Mouse (Mus musculus) kidney, adult 8-10 months (tissue): ENCODE data around the gene Rbm4b.
"Not testable (repeated sequence)": the region's sequence is repeated elsewhere in the genome, so short reads cannot be mapped to it uniquely, and the experiment has no call there.

Experiments used
- DNase-seq, 2 experiments: peaks; one replicate each; pipeline ENCODE4 v3.0.0; 2022

The Rbm4b gene

DNA sequence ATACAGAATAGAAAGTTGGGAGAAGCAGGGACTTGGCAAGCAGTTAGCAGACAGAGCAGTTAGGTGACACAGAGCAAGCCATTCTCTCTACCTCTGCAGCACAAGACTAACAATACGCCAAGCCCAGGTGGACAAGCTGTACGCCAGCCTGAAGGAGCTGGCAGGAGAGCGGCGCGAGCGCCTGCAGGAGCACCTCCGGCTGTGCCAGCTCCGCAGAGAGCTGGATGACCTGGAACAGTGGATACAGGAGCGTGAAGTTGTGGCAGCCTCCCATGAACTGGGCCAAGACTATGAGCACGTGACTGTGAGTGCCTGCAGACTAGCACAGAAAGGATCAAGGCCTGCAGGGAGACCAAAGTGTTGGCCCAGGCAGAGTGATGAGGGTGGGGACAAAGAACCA lies 10.6 kb upstream of the Rbm4b start:
- DNase-seq: peak in 1 of 2 experiments; percentile 26

- DNase-seq: no peak
These were observed 9.7 kb upstream of the Rbm4b start for GRCm38 (mm10) chr19:4746611-4747010.

GRCm38 (mm10) chr19:4747631-4748312 lies 8.5 kb upstream of the Rbm4b start:
- DNase-seq: no peak

DNA sequence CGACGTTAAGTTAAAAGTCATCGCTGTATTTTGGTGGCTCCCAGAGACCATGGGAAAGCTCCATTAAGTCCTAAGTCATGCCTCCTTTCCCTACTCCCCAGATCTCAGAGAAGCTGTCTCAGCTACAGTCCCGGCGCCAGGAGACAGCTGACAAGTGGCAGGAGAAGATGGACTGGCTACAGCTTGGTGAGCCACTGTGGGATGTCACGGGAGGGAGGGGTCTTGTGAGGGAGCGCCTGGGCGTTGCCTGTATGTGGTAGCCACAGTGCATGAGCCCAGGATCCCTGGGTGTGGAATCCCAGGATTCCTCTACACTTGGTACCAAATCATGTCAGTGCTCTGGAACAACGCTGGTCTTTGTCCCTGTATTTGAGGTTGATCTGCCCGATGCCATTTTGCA lies 7.8 kb upstream of the Rbm4b start:
- no peak for DNase-seq

- DNase-seq: no peak
These were observed 6.3 kb upstream of the Rbm4b start for GRCm38 (mm10) chr19:4749975-4750374.

- peak; percentile 88 to 93 for DNase-seq
These were observed 618 bp upstream of the Rbm4b start for GRCm38 (mm10) chr19:4755565-4756192.

DNA sequence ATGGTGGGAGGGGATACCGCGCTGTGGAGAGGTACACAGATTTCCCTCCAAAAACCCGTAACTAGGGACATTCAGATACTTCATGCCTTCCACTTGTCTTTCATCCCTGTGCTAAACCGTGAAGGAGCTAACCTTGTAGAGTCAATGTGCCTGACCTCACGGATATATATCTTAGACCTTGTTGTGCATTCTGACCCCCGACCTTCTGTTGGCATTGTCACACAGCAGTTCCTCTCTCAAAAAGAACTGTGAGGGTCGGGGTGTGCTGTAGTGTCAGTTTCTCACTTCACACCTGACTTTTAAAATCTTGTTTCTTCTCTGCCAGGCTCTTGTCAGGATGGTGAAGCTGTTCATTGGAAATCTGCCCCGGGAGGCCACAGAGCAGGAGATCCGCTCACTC lies 624 bp downstream of the Rbm4b start:
- DNase-seq: peak in 1 of 2 experiments; percentile 20

DNA sequence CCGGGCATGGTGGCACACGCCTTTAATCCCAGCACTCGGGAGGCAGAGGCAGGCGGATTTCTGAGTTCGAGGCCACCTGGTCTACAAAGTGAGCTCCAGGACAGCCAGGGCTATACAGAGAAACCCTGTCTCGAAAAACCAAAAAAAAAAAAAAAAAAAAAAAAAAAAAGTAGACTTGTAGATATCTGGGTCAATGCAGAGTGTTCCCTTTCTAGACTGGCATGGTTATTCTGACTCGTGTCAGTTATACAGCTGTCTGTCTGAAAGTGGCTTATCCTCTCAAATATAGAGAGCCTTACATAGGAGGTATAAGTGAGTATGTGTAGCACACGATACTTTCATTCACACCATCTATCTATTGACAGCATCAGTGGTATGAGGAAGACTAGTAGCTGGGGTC lies 4.2 kb downstream of the Rbm4b start:
- DNase-seq: not testable (repeated sequence)

DNA sequence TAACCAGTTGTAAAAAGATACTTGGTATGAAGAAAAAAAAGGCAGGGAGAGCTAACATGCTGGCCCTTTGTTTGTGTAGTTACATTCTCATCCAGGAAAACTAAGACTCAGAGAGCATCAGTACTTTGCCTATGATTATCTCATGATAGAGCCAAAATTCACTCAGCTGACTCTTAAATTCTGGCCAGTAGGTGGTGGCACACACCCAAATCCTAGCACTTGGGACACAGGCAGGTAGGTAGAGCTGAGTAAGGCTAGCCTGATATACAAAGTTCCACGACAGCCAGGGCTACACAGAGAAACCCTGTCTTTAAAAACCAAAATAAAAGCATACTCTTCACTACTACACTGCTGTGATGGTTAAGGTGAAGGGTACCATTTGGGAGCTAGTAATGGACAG lies 6.6 kb downstream of the Rbm4b start:
- peak; percentile 27 to 53 for DNase-seq

DNA sequence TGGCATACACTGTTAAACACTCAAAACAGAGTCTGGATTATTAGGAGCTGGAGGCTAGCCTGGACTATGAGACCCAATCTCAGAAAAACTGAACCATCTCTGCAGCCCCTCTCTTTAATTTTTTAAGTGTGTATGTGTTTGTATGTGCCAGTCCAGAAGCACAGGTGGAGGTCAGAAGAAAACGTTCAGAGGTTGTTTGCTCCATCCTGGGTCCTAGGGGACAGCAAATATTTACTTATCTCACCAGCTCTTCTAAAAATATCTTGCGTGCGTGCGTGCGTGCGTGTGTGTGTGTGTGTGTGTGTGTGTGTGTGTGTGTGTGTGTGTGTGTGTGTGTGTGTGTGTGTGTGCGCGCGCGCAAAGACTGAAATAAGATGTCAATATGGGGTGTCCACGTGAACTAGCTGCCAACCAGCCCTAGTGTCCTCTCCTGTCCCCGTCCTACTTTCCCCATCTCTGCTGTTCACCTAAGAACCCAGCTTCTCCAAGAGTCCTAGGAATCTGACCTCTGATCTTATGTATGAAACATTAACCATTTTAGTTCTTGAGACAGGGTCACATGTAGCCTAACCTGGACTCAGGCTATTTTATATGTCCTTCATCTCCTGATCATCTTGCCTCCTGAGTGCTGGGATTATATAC lies 11.3 kb downstream of the Rbm4b start:
- DNase-seq: peak; percentile 23 to 56

- no peak for DNase-seq
These were observed 16.5 kb downstream of the Rbm4b start for GRCm38 (mm10) chr19:4772785-4773184.

GRCm38 (mm10) chr19:4782891-4783290 lies 26.6 kb downstream of the Rbm4b start:
- peak in 1 of 2 experiments; percentile 38 for DNase-seq

DNA sequence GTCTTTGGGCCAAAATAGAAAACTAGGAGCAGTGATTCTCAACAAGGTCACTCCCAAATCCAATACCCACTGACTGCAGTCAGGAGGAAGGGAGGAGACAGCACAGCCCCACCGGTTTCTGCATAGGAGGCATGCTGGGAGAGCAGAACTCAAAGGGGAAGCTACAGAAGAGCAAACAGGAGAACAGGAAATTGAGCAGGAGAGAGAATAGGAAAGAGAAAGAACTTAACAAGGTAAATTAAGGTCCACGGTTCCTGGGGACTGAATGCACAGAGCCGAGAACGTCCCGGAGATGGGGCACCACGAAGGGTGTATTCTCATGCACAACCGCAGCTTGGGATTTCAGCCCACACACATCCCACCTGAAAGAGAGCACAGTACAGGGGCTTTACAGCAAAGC lies 28.9 kb downstream of the Rbm4b start:
- DNase-seq: no peak

DNA sequence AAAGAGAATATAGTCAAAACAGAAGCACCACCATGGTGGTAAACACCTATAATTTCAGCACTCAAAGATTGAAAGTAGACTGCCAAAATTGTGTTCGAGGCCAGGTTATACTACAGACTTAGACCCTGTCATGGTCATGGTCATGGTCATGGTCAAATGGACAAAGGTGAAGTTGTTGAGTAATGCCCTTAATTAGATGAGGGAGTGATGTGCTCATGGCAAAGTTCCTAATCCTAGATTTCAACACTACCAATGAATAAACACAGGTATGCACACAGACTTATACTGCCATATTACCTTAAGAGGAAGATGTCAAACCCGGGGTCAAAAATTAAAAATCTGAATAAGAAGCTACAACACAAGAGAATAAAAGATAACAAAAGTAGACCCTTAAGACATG lies 30.0 kb downstream of the Rbm4b start:
- no peak for DNase-seq

- DNase-seq: no peak
These were observed 37.1 kb downstream of the Rbm4b start for GRCm38 (mm10) chr19:4793281-4793830.

GRCm38 (mm10) chr19:4793831-4794422 lies 37.6 kb downstream of the Rbm4b start, which contains the start of gene Rbm4:
Gene Rbm4 (minus strand): TSS chr19:4793901.
- DNase-seq: peak; percentile 99

GRCm38 (mm10) chr19:4795929-4796328 lies 39.6 kb downstream of the Rbm4b start:
- DNase-seq: no peak

- no peak for DNase-seq
These were observed 41.5 kb downstream of the Rbm4b start for GRCm38 (mm10) chr19:4797846-4798245.

GRCm38 (mm10) chr19:4799083-4799482 lies 42.8 kb downstream of the Rbm4b start:
- DNase-seq: no peak

GRCm38 (mm10) chr19:4802691-4803091 lies 46.4 kb downstream of the Rbm4b start:
- no peak for DNase-seq

DNA sequence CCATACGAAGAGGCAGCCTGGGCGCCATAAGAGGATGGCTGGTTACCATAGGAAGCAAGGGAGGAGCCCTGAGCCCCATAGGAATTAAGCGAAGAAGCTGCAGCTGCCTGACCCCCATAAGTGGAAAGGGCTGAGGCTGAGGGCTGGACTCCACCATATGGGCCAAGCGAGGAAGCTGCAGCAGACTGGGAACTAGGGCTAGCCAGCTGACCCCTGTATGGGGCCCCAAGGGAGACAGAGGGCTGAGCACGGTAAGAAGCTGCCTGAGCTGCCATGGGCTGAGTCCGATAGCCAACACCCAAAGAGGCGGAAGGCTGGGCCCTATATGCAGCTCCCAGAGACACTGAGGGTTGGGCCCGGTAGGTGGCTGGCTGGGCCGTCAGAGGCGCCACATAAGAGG lies 47.0 kb downstream of the Rbm4b start:
- no peak for DNase-seq

DNA sequence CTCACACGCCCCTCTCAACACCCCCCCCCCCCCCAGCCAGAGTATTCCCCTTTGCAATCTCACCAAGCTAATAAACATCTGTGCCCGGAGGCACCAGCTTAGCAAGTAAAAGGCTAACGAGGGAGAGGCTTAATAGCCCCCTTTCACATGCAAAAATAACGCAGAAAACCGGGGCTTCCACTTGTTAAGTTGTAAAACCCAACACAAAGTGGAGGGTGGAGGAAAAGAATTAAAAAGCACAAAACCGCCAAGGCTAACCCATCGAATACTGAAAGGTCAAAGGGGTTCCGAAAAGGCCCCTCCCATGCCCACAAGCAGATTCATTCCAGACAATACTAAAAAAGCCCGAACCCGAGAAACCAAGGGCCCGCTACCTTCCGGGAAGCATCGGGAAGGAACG lies 54.0 kb downstream of the Rbm4b start:
- no peak for DNase-seq

GRCm38 (mm10) chr19:4810746-4811062 lies 54.4 kb downstream of the Rbm4b start:
- DNase-seq: no peak
